Mouse (Mus musculus) heart, embryonic 13.5 days (tissue): ENCODE measurements around the gene Gm5269. TPM values are rescaled to one million over a fixed set of nuclear protein-coding genes. Genes with fewer than 3 reads are reported as not detected.

Source experiments
- ATAC-seq: fragments of 200-750 bp; cut with Nextera tagmentation; 2 replicates; pipeline ENCODE4 v1.8.0; 2017; ENCODE audit warnings: moderate TSS enrichment; ENCODE audit not compliant: insufficient number of reproducible peaks, low FRiP score, low TSS enrichment; ENCODE audit errors: extremely low read depth
- H3K27ac ChIP-seq: fragments of 300-500 bp; sonication (generic); replicated peaks from 2 replicates; pipeline ENCODE4 v1.5.1; 2015; ENCODE audit warnings: moderate library complexity, mild to moderate bottlenecking, inconsistent platforms
- H3K27me3 ChIP-seq: fragments of 300-500 bp; sonication (generic); replicated peaks from 2 replicates; pipeline ENCODE4 v1.6.1; 2015; ENCODE audit warnings: mild to moderate bottlenecking, inconsistent platforms
- H3K36me3 ChIP-seq: fragments of 300-500 bp; sonication (generic); 2 replicates; pipeline ENCODE4 v1.6.1; 2015; ENCODE audit warnings: mild to moderate bottlenecking, inconsistent platforms
- H3K4me1 ChIP-seq: fragments of 300-500 bp; sonication (generic); 2 replicates; pipeline ENCODE4 v1.6.1; 2015; ENCODE audit warnings: inconsistent platforms
- H3K4me2 ChIP-seq: fragments of 300-500 bp; sonication (generic); 2 replicates; pipeline ENCODE4 v1.6.1; 2015; ENCODE audit warnings: inconsistent platforms, mild to moderate bottlenecking, moderate library complexity
- H3K4me3 ChIP-seq: fragments of 300-500 bp; sonication (generic); 2 replicates; pipeline ENCODE4 v1.5.1; 2015; ENCODE audit warnings: moderate library complexity, mild to moderate bottlenecking, inconsistent platforms
- H3K9ac ChIP-seq: fragments of 300-500 bp; sonication (generic); 2 replicates; pipeline ENCODE4 v1.6.1; 2015; ENCODE audit warnings: inconsistent platforms, mild to moderate bottlenecking, moderate library complexity
- H3K9me3 ChIP-seq: fragments of 300-500 bp; sonication (generic); 2 replicates; pipeline ENCODE4 v1.6.1; 2016; ENCODE audit warnings: inconsistent platforms
- WGBS: fragments of 180-500 bp; shearing (Covaris S2); methylation state at CpG from one replicate; pipeline ENCODE4 v1.1.7; 2015; ENCODE audit warnings: mixed read lengths; 5-methylcytosine and 5-hydroxymethylcytosine counted together
- polyA plus RNA-seq: library from polyadenylated mRNA; unstranded; fragments of >200 nt; fragmentation: Nextera tagmentation; extraction: Ambion mirVana; gene quantifications from 2 replicates; pipeline ENCODE4 v1.2.1, GENCODE M21; 2015

Gm5269 gene
- polyA plus RNA-seq, 1 experiment from 2014 or later = not detected

GRCm38 (mm10) chr1:45916174-45916573 is 26.1 kb upstream of the Gm5269 start:
- Histone ChIP-seq H3K4me2 (no peak overlapping the region), H3K27me3 (no peaks in the 10 kb centered on the region), H3K9me3 (no peaks in the 10 kb centered on the region), H3K4me3 (no peak overlapping the region), H3K27ac (no peak overlapping the region), H3K4me1 (peaks cover 9% of the 10 kb centered on the region), H3K9ac (no peak overlapping the region), H3K36me3 (peaks cover 14% of the 10 kb centered on the region)
- no peak for ATAC-seq
- 69% methylated on average over 3 of the region's 3 CpGs for WGBS

- Histone ChIP-seq H3K4me1 (peaks cover 9% of the 10 kb centered on the region), H3K27ac (no peak overlapping the region), H3K4me2 (no peak overlapping the region), H3K27me3 (no peaks in the 10 kb centered on the region), H3K9me3 (no peaks in the 10 kb centered on the region), H3K4me3 (no peak overlapping the region), H3K9ac (no peak overlapping the region), H3K36me3 (peaks cover 22% of the 10 kb centered on the region)
- no peak for ATAC-seq
- WGBS = 88% methylated on average over 4 of the region's 4 CpGs
Measured at GRCm38 (mm10) chr1:45914236-45914635, 24.2 kb upstream of the Gm5269 start.

GRCm38 (mm10) chr1:45905107-45905821 is 15.2 kb upstream of the Gm5269 start:
- Histone ChIP-seq H3K4me1 (peaks cover 18% of the 10 kb centered on the region), H3K4me3 (no peak overlapping the region), H3K27ac (peak overlapping the region; percentile 82), H3K9me3 (no peaks in the 10 kb centered on the region), H3K27me3 (no peaks in the 10 kb centered on the region), H3K36me3 (peaks cover 5% of the 10 kb centered on the region; the same call in 1 of the 2 replicates), H3K9ac (no peak overlapping the region), H3K4me2 (peak overlapping the region; percentile 48)
- WGBS = 15% methylated on average over 5 of the region's 5 CpGs
- ATAC-seq = peak; percentile 42; the same call in 1 of the 2 replicates

GRCm38 (mm10) chr1:45904161-45904560 is 14.1 kb upstream of the Gm5269 start:
- Histone ChIP-seq H3K27me3 (no peaks in the 10 kb centered on the region), H3K27ac (peak overlapping the region; percentile 82), H3K9ac (no peak overlapping the region), H3K4me3 (no peak overlapping the region), H3K9me3 (no peaks in the 10 kb centered on the region), H3K36me3 (peaks cover 2% of the 10 kb centered on the region; the same call in 1 of the 2 replicates), H3K4me2 (no peak overlapping the region), H3K4me1 (peaks cover 18% of the 10 kb centered on the region)
- no peak for ATAC-seq
- 80% methylated on average over 3 of the region's 3 CpGs for WGBS

GRCm38 (mm10) chr1:45898044-45898443 is 8.0 kb upstream of the Gm5269 start:
- 39% methylated on average over 1 of the region's 1 CpGs for WGBS
- H3K36me3 ChIP-seq = no peaks in the 10 kb centered on the region

GRCm38 (mm10) chr1:45894168-45894912 is 4.3 kb upstream of the Gm5269 start:
- no peaks in the 10 kb centered on the region for H3K36me3 ChIP-seq
- WGBS = 80% methylated on average over 6 of the region's 6 CpGs
- H3K9me3 ChIP-seq = no peaks in the 10 kb centered on the region
- H3K4me1 ChIP-seq = no peaks in the 10 kb centered on the region
- H3K9ac ChIP-seq = no peak overlapping the region
- no peaks in the 10 kb centered on the region for H3K27me3 ChIP-seq
- H3K27ac ChIP-seq = no peak overlapping the region
- no peak overlapping the region for H3K4me2 ChIP-seq
- no peak overlapping the region for H3K4me3 ChIP-seq
- no peak for ATAC-seq

More at GRCm38 (mm10) chr1:45898044-45898443, 8.0 kb upstream of the Gm5269 start:
- no peak for ATAC-seq
- no peak overlapping the region for H3K4me2 ChIP-seq
- no peaks in the 10 kb centered on the region for H3K4me1 ChIP-seq
- H3K27me3 ChIP-seq = no peaks in the 10 kb centered on the region
- H3K4me3 ChIP-seq = no peak overlapping the region
- no peak overlapping the region for H3K27ac ChIP-seq
- no peak overlapping the region for H3K9ac ChIP-seq
- no peaks in the 10 kb centered on the region for H3K9me3 ChIP-seq

GRCm38 (mm10) chr1:45891986-45892385 is 1.9 kb upstream of the Gm5269 start:
- no peaks in the 10 kb centered on the region for H3K27me3 ChIP-seq
- no peaks in the 10 kb centered on the region for H3K9me3 ChIP-seq
- no peak overlapping the region for H3K9ac ChIP-seq
- H3K4me2 ChIP-seq = no peak overlapping the region
- no peak overlapping the region for H3K27ac ChIP-seq
- 56% methylated on average over 2 of the region's 2 CpGs for WGBS
- no peaks in the 10 kb centered on the region for H3K36me3 ChIP-seq
- no peak overlapping the region for H3K4me3 ChIP-seq
- no peaks in the 10 kb centered on the region for H3K4me1 ChIP-seq
- ATAC-seq = no peak

- no peak for ATAC-seq
- no peaks in the 10 kb centered on the region for H3K4me1 ChIP-seq
- H3K4me2 ChIP-seq = no peak overlapping the region
- no peak overlapping the region for H3K27ac ChIP-seq
- H3K27me3 ChIP-seq = no peaks in the 10 kb centered on the region
- WGBS = 84% methylated on average over 9 of the region's 9 CpGs
- no peaks in the 10 kb centered on the region for H3K36me3 ChIP-seq
- H3K4me3 ChIP-seq = no peak overlapping the region
- H3K9ac ChIP-seq = no peak overlapping the region
- no peaks in the 10 kb centered on the region for H3K9me3 ChIP-seq
Measured at GRCm38 (mm10) chr1:45886800-45887199, 3.3 kb downstream of the Gm5269 start.

GRCm38 (mm10) chr1:45883378-45883777 is 6.7 kb downstream of the Gm5269 start:
- no peaks in the 10 kb centered on the region for H3K9me3 ChIP-seq
- ATAC-seq = no peak

GRCm38 (mm10) chr1:45882076-45882475 is 8.0 kb downstream of the Gm5269 start:
- ATAC-seq = no peak

More at GRCm38 (mm10) chr1:45883378-45883777, 6.7 kb downstream of the Gm5269 start:
- no peaks in the 10 kb centered on the region for H3K36me3 ChIP-seq
- no peaks in the 10 kb centered on the region for H3K27me3 ChIP-seq
- no peaks in the 10 kb centered on the region for H3K4me1 ChIP-seq
- H3K9ac ChIP-seq = no peak overlapping the region
- no peak overlapping the region for H3K4me3 ChIP-seq
- no peak overlapping the region for H3K27ac ChIP-seq
- H3K4me2 ChIP-seq = no peak overlapping the region

GRCm38 (mm10) chr1:45881228-45881832 is 8.7 kb downstream of the Gm5269 start:
- ATAC-seq = no peak
- WGBS = 72% methylated on average over 3 of the region's 3 CpGs
- H3K9me3 ChIP-seq = no peaks in the 10 kb centered on the region

More at GRCm38 (mm10) chr1:45882076-45882475, 8.0 kb downstream of the Gm5269 start:
- 60% methylated on average over 6 of the region's 6 CpGs for WGBS
- Histone ChIP-seq H3K36me3 (no peaks in the 10 kb centered on the region), H3K4me2 (no peak overlapping the region), H3K4me1 (no peaks in the 10 kb centered on the region), H3K9me3 (no peaks in the 10 kb centered on the region), H3K27ac (no peak overlapping the region), H3K4me3 (no peak overlapping the region), H3K9ac (no peak overlapping the region), H3K27me3 (no peaks in the 10 kb centered on the region)

More at GRCm38 (mm10) chr1:45881228-45881832, 8.7 kb downstream of the Gm5269 start:
- H3K27me3 ChIP-seq = no peaks in the 10 kb centered on the region
- no peak overlapping the region for H3K27ac ChIP-seq
- H3K4me3 ChIP-seq = no peak overlapping the region
- no peaks in the 10 kb centered on the region for H3K36me3 ChIP-seq
- no peak overlapping the region for H3K9ac ChIP-seq
- no peaks in the 10 kb centered on the region for H3K4me1 ChIP-seq
- no peak overlapping the region for H3K4me2 ChIP-seq
